Mouse (Mus musculus) C2C12 (cell line): ENCODE results near the gene Rpl38. TPM values are rescaled to one million over a fixed set of nuclear protein-coding genes. Genes with fewer than 3 reads are reported as not detected.

Source experiments
- H3K27me3 ChIP-seq: one replicate; pipeline ENCODE4 v1.6.1; 2011; ENCODE audit not compliant: control insufficient read depth, insufficient read depth, insufficient read length
- H3K36me3 ChIP-seq: one replicate; pipeline ENCODE4 v1.6.1; 2011; ENCODE audit not compliant: control insufficient read depth, insufficient read depth
- H3K4me3 ChIP-seq: one replicate; pipeline ENCODE4 v1.5.1; 2011; ENCODE audit warnings: mild to moderate bottlenecking, control low read depth; ENCODE audit not compliant: poor library complexity, insufficient read depth, severe bottlenecking
- H3K79me2 ChIP-seq: one replicate; pipeline ENCODE4 v1.6.1; 2011; ENCODE audit not compliant: control insufficient read depth, insufficient read depth
- H3K79me3 ChIP-seq: one replicate; pipeline ENCODE4 v1.6.1; 2011; ENCODE audit warnings: low read depth, control low read depth
- H3ac ChIP-seq: one replicate; pipeline ENCODE3; 2011; ENCODE audit warnings: low read depth; ENCODE audit not compliant: control insufficient read depth, insufficient read length
- CEBPB ChIP-seq: IDR thresholded peaks from one replicate; pipeline ENCODE4 v1.6.1; 2011; ENCODE audit warnings: low read depth, mild to moderate bottlenecking, control low read depth, moderate library complexity
- CTCF ChIP-seq: IDR thresholded peaks from one replicate; pipeline ENCODE4 v1.5.1; 2011; ENCODE audit not compliant: control insufficient read depth, insufficient read depth, insufficient read length
- FOSL1 ChIP-seq: IDR thresholded peaks from one replicate; pipeline ENCODE4 v1.8.0; 2011; ENCODE audit warnings: mild to moderate bottlenecking, low read length; ENCODE audit not compliant: poor library complexity, insufficient read depth, severe bottlenecking
- MAX ChIP-seq: IDR thresholded peaks from one replicate; pipeline ENCODE4 v1.6.1; 2011; ENCODE audit warnings: mild to moderate bottlenecking, control low read depth
- MYOD1 ChIP-seq: IDR thresholded peaks from one replicate; pipeline ENCODE4 v1.6.1; 2011; ENCODE audit warnings: low read depth; ENCODE audit not compliant: control insufficient read depth, insufficient read length
- MYOG ChIP-seq: IDR thresholded peaks from one replicate; pipeline ENCODE4 v1.6.1; 2011; ENCODE audit not compliant: control insufficient read depth, insufficient read length; ENCODE audit errors: extremely low read depth
- USF1 ChIP-seq: IDR thresholded peaks from one replicate; pipeline ENCODE4 v1.6.1; 2011; ENCODE audit warnings: low read depth, mild to moderate bottlenecking, control low read depth, moderate library complexity
- polyA plus RNA-seq: library from polyadenylated mRNA; unstranded; fragments of >200 nt; fragmentation: generic; extraction: Trizol; gene quantifications from one replicate; pipeline ENCODE4 v1.2.1, GENCODE M21; 2012; ENCODE audit warnings: missing spikeins

The Rpl38 gene
- polyA plus RNA-seq, 1 experiment: 3,802 TPM

GRCm38 (mm10) chr11:114675341-114675825, 7.1 kb downstream of the Rpl38 start, which contains the start of gene Ttyh2:
TSS of gene Ttyh2 (plus strand) at chr11:114675431.
- Histone ChIP-seq H3K27me3 (no peaks in the 10 kb centered on the region), H3K79me2 (peaks cover 100% of the 10 kb centered on the region), H3K4me3 (peak within 1 kb of the TSS; percentile 64), H3K36me3 (peaks cover 72% of the 10 kb centered on the region), H3ac (peak within 1 kb of the TSS; percentile 92), H3K79me3 (peaks cover 85% of the 10 kb centered on the region)
- no peak for TF ChIP-seq USF1

- Histone ChIP-seq H3ac (peak overlapping the region; percentile 92), H3K27me3 (no peaks in the 10 kb centered on the region), H3K36me3 (peaks cover 72% of the 10 kb centered on the region), H3K79me2 (peaks cover 100% of the 10 kb centered on the region), H3K4me3 (peak overlapping the region; percentile 60), H3K79me3 (peaks cover 82% of the 10 kb centered on the region)
- TF ChIP-seq CTCF (no peak), MYOD1 (peak; percentile 17)
These were observed 7.6 kb downstream of the Rpl38 start for GRCm38 (mm10) chr11:114675826-114676401.

GRCm38 (mm10) chr11:114676431-114676830, 8.1 kb downstream of the Rpl38 start:
- no peak for TF ChIP-seq CEBPB
- TF ChIP-seq MYOG: no peak
- TF ChIP-seq FOSL1: no peak
- no peak for TF ChIP-seq CTCF
- TF ChIP-seq USF1: no peak
- TF ChIP-seq MAX: no peak
- no peak for TF ChIP-seq MYOD1
- H3K36me3 ChIP-seq: peaks cover 72% of the 10 kb centered on the region
- H3K79me2 ChIP-seq: peaks cover 100% of the 10 kb centered on the region
- H3K4me3 ChIP-seq: peak overlapping the region; percentile 60
- peak overlapping the region; percentile 61 for H3ac ChIP-seq
- H3K79me3 ChIP-seq: peaks cover 82% of the 10 kb centered on the region
- H3K27me3 ChIP-seq: no peaks in the 10 kb centered on the region

- Histone ChIP-seq H3K27me3 (no peaks in the 10 kb centered on the region), H3K36me3 (peaks cover 67% of the 10 kb centered on the region), H3K79me2 (peaks cover 96% of the 10 kb centered on the region), H3K4me3 (peak overlapping the region; percentile 60), H3K79me3 (peaks cover 76% of the 10 kb centered on the region), H3ac (no peak overlapping the region)
- TF ChIP-seq MYOG (no peak), CEBPB (no peak), MYOD1 (no peak), FOSL1 (no peak), MAX (no peak), CTCF (no peak), USF1 (no peak)
These were observed 8.7 kb downstream of the Rpl38 start for GRCm38 (mm10) chr11:114676896-114677530.

GRCm38 (mm10) chr11:114679582-114679981, 11.3 kb downstream of the Rpl38 start:
- TF ChIP-seq MAX (no peak), MYOD1 (no peak), CTCF (no peak), FOSL1 (no peak), CEBPB (no peak), MYOG (no peak), USF1 (no peak)
- peaks cover 68% of the 10 kb centered on the region for H3K79me3 ChIP-seq
- H3K36me3 ChIP-seq: peaks cover 67% of the 10 kb centered on the region
- no peaks in the 10 kb centered on the region for H3K27me3 ChIP-seq
- H3K79me2 ChIP-seq: peaks cover 95% of the 10 kb centered on the region
- H3K4me3 ChIP-seq: no peak overlapping the region
- H3ac ChIP-seq: no peak overlapping the region

- TF ChIP-seq MAX: no peak
- no peak for TF ChIP-seq MYOG
- no peak for TF ChIP-seq FOSL1
- no peak for TF ChIP-seq CTCF
- TF ChIP-seq MYOD1: no peak
- no peak for TF ChIP-seq CEBPB
- TF ChIP-seq USF1: no peak
- no peak overlapping the region for H3ac ChIP-seq
- no peak overlapping the region for H3K4me3 ChIP-seq
- no peaks in the 10 kb centered on the region for H3K27me3 ChIP-seq
- peaks cover 93% of the 10 kb centered on the region for H3K79me2 ChIP-seq
- H3K79me3 ChIP-seq: peaks cover 64% of the 10 kb centered on the region
- peaks cover 73% of the 10 kb centered on the region for H3K36me3 ChIP-seq
These were observed 12.0 kb downstream of the Rpl38 start for GRCm38 (mm10) chr11:114680291-114680690.
